Mouse (Mus musculus) forebrain, postnatal 0 days (tissue): ENCODE measurements around the gene Arfip1. TPM values are rescaled to one million over a fixed set of nuclear protein-coding genes. Genes with fewer than 3 reads are reported as not detected.

Experiments
- ATAC-seq: fragments of 200-750 bp; cut with Nextera tagmentation; 2 replicates; pipeline ENCODE4 v1.8.0; 2017; ENCODE audit warnings: mild to moderate bottlenecking, moderate library complexity
- DNase-seq: peaks from one replicate; pipeline ENCODE4 v3.0.0-alpha.2; 2015
- H3K27ac ChIP-seq: fragments of 300-500 bp; sonication (generic); 2 replicates; pipeline ENCODE4 v1.5.1; 2014; ENCODE audit warnings: low read depth, mild to moderate bottlenecking, antibody characterized with exemption, low read length, moderate library complexity, mixed read lengths
- H3K27me3 ChIP-seq: fragments of 300-500 bp; sonication (generic); 2 replicates; pipeline ENCODE4 v1.6.1; 2014; ENCODE audit warnings: mild to moderate bottlenecking, low read length, mixed read lengths; ENCODE audit not compliant: insufficient read depth
- H3K36me3 ChIP-seq: fragments of 300-500 bp; sonication (generic); 2 replicates; pipeline ENCODE4 v1.6.1; 2014; ENCODE audit warnings: mild to moderate bottlenecking, moderate library complexity; ENCODE audit not compliant: insufficient read depth
- H3K4me1 ChIP-seq: fragments of 300-500 bp; sonication (generic); 2 replicates; pipeline ENCODE4 v1.6.1; 2014; ENCODE audit warnings: antibody characterized with exemption; ENCODE audit not compliant: insufficient read depth
- H3K4me2 ChIP-seq: fragments of 300-500 bp; sonication (generic); 2 replicates; pipeline ENCODE4 v1.6.1; 2014; ENCODE audit warnings: low read depth, mild to moderate bottlenecking, moderate library complexity
- H3K4me3 ChIP-seq: fragments of 300-500 bp; sonication (generic); 2 replicates; pipeline ENCODE4 v1.5.1; 2014; ENCODE audit warnings: low read depth, low read length, mixed read lengths
- H3K9ac ChIP-seq: fragments of 300-500 bp; sonication (generic); 2 replicates; pipeline ENCODE4 v1.6.1; 2014; ENCODE audit warnings: mild to moderate bottlenecking
- H3K9me3 ChIP-seq: fragments of 300-500 bp; sonication (generic); 2 replicates; pipeline ENCODE4 v1.6.1; 2016; ENCODE audit warnings: low read length
- CTCF ChIP-seq: sonication (generic); IDR thresholded peaks from 2 replicates; pipeline ENCODE4 v1.5.1; 2016; ENCODE audit warnings: antibody characterized with exemption, control low read depth, low read depth
- WGBS: fragments of 180-500 bp; shearing (Covaris S2); extraction: QIAGEN DNeasy Blood & Tissue Kit; methylation state at CpG from one replicate; pipeline ENCODE4 v1.1.7; 2014; 5-methylcytosine and 5-hydroxymethylcytosine counted together
- polyA plus RNA-seq: library from polyadenylated mRNA; unstranded; fragments of >200 nt; fragmentation: Nextera tagmentation; extraction: Ambion mirVana; gene quantifications from 2 replicates; pipeline ENCODE4 v1.2.1, GENCODE M21; 2015
- total RNA-seq: library from RNA; depleted of rRNA; stranded (reverse); fragments of >200 nt; gene quantifications from 2 replicates; pipeline ENCODE4 v1.2.3, GENCODE M21; 2014

Arfip1 gene
- total and polyA plus RNA-seq, 2 experiments from 2014 or later = 18.8 to 26.8 TPM

DNA sequence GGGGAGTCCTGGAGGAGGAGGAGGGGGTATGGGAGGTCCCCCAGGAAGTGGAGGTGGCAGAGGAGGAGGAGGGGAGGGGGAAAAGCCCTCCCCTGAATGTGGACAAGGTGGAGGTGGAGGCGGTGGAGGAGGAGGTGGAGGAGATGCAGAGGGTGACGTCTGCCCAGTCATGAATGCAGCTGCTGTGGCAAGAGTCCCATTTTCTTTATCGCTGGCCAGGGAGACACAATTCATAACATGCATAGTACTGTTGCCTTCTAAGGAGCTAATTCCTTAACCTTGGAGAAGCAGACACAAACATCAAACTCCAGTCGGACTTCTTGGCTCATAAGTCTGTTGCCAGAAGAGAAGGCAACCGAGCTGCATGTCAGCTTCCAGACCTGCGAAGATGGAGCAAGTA lies 108.0 kb downstream of the Arfip1 start:
- H3K9me3 ChIP-seq = no peaks in the 10 kb centered on the region
- H3K27me3 ChIP-seq = peaks cover 22% of the 10 kb centered on the region
- no peak overlapping the region for H3K27ac ChIP-seq
- no peak for ATAC-seq
- no peak for TF ChIP-seq CTCF
- no peak overlapping the region for H3K9ac ChIP-seq
- 0 out of 2 replicates have a peak, but pooled peaks cover 14% of the 10 kb centered on the region for H3K4me1 ChIP-seq
- H3K36me3 ChIP-seq = no peaks in the 10 kb centered on the region
- WGBS = 83% methylated on average over 6 of the region's 6 CpGs
- H3K4me3 ChIP-seq = no peak overlapping the region
- no peak overlapping the region for H3K4me2 ChIP-seq
- DNase-seq = no peak

DNA sequence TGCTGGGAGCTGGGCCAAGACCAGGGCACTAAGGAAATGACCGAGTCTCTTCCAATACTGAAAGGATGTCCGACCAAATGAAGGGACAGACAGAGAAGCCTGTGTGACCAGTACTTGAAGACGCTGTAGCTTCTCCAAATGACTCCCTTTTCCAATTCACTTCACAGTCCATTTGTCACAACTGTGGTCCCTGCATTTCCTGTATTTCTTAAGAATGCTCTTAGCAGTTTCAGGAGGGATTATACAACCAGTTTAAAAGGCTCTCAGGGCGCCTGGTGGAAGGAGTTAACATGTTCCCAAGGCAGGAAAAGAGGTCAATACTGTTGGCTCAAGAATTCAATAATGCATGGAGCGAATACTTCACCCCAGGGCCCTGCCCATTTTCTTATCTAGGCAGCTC lies 109.5 kb downstream of the Arfip1 start:
- no peaks in the 10 kb centered on the region for H3K9me3 ChIP-seq
- ATAC-seq (no peak), DNase-seq (no peak)
- WGBS = 71% methylated on average over 5 of the region's 5 CpGs
- H3K27ac ChIP-seq = no peak overlapping the region
- no peak overlapping the region for H3K4me3 ChIP-seq
- peaks cover 9% of the 10 kb centered on the region for H3K27me3 ChIP-seq
- H3K9ac ChIP-seq = no peak overlapping the region
- no peak overlapping the region for H3K4me2 ChIP-seq
- no peak for TF ChIP-seq CTCF
- H3K36me3 ChIP-seq = no peaks in the 10 kb centered on the region
- H3K4me1 ChIP-seq = no peaks in the 10 kb centered on the region

DNA sequence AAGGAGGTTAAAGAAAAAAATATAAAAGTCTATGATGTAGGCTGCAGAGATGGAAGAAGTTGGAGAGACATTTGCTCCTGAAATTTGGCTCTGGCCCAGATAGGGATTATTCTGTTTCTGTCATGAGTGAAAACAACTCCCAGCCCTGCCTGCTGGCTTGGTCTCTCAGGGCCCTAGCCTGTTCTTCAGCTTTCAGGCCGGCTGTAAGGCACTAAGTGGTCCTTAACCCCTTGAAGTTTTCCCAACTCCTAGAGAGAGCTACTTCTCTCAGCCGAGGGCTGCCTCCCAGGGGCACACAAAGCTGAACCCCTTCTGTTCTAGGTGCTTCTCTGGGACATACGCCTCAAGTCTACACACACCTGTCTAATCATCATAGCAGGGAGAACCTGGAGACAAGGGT lies 109.9 kb downstream of the Arfip1 start:
- Histone ChIP-seq H3K27me3 (peaks cover 5% of the 10 kb centered on the region; the same call in 1 of the 2 replicates), H3K36me3 (no peaks in the 10 kb centered on the region), H3K9ac (no peak overlapping the region), H3K4me3 (no peak overlapping the region), H3K4me2 (no peak overlapping the region), H3K9me3 (no peaks in the 10 kb centered on the region), H3K4me1 (no peaks in the 10 kb centered on the region), H3K27ac (no peak overlapping the region)
- peak; percentile 36; the same call in 1 of the 2 replicates for ATAC-seq
- no peak for TF ChIP-seq CTCF
- DNase-seq = no peak
- WGBS = 53% methylated on average over 3 of the region's 3 CpGs

DNA sequence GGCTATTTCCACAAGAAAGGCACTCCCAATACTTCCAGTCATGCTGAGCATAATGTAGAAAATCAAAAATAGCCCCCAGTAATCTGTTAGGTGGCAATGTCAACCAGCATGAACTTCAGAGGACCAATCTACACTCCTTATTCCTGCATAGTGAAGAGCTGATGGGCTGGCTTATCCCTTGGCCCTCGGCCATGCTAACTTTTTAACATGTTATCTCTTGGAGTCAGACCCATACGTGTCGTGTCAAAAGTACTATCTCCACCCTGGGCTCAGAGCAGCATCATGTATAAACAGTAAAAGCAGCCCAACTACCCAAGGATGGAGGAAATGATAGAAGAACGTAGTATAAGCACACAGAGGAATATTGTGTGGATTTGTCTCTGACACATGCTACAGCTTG lies 111.3 kb downstream of the Arfip1 start:
- Histone ChIP-seq H3K27me3 (no peaks in the 10 kb centered on the region), H3K4me1 (no peaks in the 10 kb centered on the region), H3K9ac (no peak overlapping the region), H3K9me3 (no peaks in the 10 kb centered on the region), H3K36me3 (no peaks in the 10 kb centered on the region), H3K4me3 (no peak overlapping the region), H3K27ac (no peak overlapping the region), H3K4me2 (no peak overlapping the region)
- ATAC-seq (no peak), DNase-seq (no peak)
- no peak for TF ChIP-seq CTCF
- WGBS = 90% methylated on average over 4 of the region's 4 CpGs

DNA sequence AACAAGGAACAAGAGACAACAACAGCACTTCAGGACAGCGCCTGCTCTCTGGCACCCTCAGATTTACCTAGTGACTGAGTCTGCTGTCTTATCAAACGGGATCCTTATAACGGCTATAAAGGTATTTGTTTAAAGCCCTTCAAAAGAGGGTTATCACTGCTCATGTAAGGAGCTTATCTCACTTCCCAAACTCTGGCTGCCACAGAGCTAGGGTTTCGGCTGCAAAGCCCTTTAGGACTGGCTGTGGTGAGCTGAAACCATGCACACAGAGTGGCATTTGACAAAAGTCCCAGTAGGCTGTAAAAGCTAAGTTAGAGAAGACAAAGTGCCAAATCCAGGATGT lies 114.3 kb downstream of the Arfip1 start:
- no peaks in the 10 kb centered on the region for H3K36me3 ChIP-seq
- H3K27me3 ChIP-seq = no peaks in the 10 kb centered on the region
- no peak for DNase-seq
- H3K9ac ChIP-seq = no peak overlapping the region
- 50% methylated on average over 4 of the region's 4 CpGs for WGBS
- H3K27ac ChIP-seq = no peak overlapping the region
- no peak overlapping the region for H3K4me3 ChIP-seq
- TF ChIP-seq CTCF = no peak
- no peak for ATAC-seq
- no peaks in the 10 kb centered on the region for H3K4me1 ChIP-seq
- H3K4me2 ChIP-seq = no peak overlapping the region
- no peaks in the 10 kb centered on the region for H3K9me3 ChIP-seq

DNA sequence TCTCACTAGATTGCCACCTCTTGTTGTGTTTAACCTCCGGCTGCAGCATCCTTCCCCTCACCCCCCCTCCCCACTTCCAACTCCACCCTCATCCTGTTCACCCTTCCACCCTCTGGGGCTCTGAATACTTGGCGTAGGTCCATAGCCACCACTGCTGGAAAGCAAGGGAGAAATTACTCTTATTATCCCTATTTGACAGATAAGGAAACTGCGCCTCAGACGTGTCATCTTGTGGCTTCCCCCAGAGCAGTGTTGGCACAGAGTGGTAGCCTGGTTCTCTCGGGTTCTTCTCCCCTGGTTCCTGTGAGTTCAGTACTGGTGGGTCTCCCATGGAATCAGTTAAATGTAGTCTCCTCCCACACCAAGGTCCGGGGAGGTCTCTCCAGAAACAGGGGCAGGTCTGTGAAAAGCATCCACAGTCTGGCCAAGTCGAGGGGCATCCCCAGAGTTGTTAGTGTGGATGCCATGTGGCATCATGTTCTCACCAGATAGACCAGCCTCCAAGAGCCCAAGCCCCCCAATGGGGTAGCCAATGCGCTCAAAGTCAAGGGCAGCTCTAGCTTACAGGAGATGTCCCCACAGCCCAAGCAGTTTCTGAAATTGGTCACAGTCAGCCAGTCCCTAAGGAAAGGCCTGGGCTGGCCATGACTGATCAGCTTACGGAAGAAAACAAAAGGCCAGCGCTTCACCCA lies 114.9 kb downstream of the Arfip1 start:
- no peak overlapping the region for H3K4me2 ChIP-seq
- no peaks in the 10 kb centered on the region for H3K27me3 ChIP-seq
- no peaks in the 10 kb centered on the region for H3K36me3 ChIP-seq
- H3K9me3 ChIP-seq = no peaks in the 10 kb centered on the region
- DNase-seq (no peak), ATAC-seq (no peak)
- 64% methylated on average over 10 of the region's 10 CpGs for WGBS
- H3K4me1 ChIP-seq = no peaks in the 10 kb centered on the region
- H3K27ac ChIP-seq = no peak overlapping the region
- no peak overlapping the region for H3K4me3 ChIP-seq
- no peak for TF ChIP-seq CTCF
- H3K9ac ChIP-seq = no peak overlapping the region

DNA sequence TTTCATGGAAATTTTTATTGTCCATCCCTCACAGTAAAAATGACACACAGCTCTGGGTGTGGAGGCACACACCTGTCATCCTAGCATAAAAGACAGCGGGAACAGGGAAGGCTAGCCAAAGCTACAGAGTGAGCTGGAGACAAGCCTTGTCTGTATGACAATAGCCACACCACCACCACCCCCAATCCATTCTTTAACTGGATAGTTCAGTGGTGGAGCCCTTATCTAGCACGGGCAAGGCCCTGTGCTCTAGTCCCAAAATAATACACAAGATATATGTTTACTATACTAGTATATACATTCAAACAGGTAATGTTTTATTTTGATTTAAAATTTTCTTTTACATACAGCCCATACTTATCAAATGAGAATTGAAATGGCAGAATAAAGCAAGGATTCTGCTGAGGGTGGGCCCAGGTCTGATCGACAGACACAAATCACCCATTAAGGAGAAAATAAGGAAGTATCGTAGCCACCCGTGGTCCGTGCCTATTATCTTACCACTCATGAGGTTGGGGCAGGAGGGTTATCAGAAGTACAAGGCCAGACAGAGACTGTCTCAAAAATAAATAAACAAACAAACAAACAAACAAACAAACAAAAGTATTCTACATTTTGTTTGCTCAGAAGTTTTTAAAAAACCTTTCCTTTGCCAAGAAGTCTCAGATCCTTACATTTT lies 116.5 kb downstream of the Arfip1 start:
- Histone ChIP-seq H3K27ac (no peak overlapping the region), H3K4me2 (no peak overlapping the region), H3K4me3 (no peak overlapping the region), H3K4me1 (no peaks in the 10 kb centered on the region), H3K27me3 (no peaks in the 10 kb centered on the region), H3K36me3 (no peaks in the 10 kb centered on the region), H3K9me3 (no peaks in the 10 kb centered on the region), H3K9ac (no peak overlapping the region)
- ATAC-seq (no peak), DNase-seq (no peak)
- WGBS = 77% methylated on average over 6 of the region's 6 CpGs
- no peak for TF ChIP-seq CTCF
